Mouse (Mus musculus): ENCODE measurements at regions not wholly inside any gene's neighbourhood (a gene's known extent, or its start where the extent isn't known, plus 50 kb on each side); places are given as distances from the start of the nearest gene placed in this dataset.

DNA sequence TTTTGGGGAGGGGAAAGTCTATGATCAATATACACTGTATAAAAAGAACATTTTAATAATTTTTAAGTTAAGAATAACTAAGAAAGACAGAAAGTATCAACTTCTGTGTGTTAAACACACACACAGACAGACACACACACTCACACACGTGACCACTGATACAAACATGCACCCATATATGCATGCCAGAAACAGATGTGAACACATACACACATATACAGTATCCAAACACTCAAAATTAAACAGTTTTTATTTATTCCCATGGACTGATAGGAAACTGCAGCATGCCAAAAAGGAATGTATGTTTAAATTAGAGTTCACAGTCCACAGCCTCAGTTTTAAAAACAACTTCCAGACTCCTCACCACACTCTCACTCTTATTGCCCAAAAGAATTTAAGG is 203.4 kb upstream of the Tbl1x start:
- Histone ChIP-seq H3K27me3 (ENCODE audit: control insufficient read depth, insufficient read depth, low read length) (no peaks in the 10 kb centered on the region), H3K9ac (ENCODE audit: low read depth, low read length) (no peak overlapping the region), H3K27ac (ENCODE audit: low read depth, low read length) (no peak overlapping the region), H3K4me2 (replicated peaks; ENCODE audit: low read depth, low read length) (no peak overlapping the region), H3K9me3 (ENCODE audit: control insufficient read depth, low read length) (no peaks in the 10 kb centered on the region), H3K36me3 (ENCODE audit: control insufficient read depth, insufficient read depth, low read length) (no peaks in the 10 kb centered on the region), H3K4me3 (ENCODE audit: low read length) (no peak overlapping the region), H3K4me1 (ENCODE audit: control insufficient read depth, insufficient read depth, low read length) (no peaks in the 10 kb centered on the region)
- ATAC-seq (ENCODE audit: low FRiP score, low TSS enrichment) = no peak
- WGBS = 59% methylated on average over 1 of the region's 1 CpGs

DNA sequence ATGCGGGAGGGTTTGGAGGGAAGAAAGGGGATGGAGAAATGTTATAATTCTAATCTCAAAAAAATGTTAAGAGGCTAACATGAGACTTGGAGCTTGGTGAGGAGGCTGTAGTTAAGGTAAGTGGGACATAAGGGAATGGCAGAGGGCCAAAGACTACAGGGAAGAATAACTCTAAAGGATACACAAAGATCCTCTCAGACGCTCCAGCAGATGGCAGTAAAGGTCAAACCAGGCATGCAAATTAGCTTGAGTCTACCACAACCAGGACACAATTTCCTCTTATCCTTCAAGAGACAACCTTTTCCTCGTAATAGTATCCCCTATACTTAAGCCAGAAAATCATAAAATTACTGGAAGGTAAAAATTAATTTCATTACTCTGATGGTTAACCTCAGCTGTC is 196.4 kb upstream of the Tbl1x start:
- Histone ChIP-seq H3K4me3 (ENCODE audit: low read length) (no peak overlapping the region), H3K27ac (ENCODE audit: low read depth, low read length) (no peak overlapping the region), H3K4me1 (ENCODE audit: control insufficient read depth, insufficient read depth, low read length) (no peaks in the 10 kb centered on the region), H3K9me3 (ENCODE audit: control insufficient read depth, low read length) (no peaks in the 10 kb centered on the region), H3K4me2 (replicated peaks; ENCODE audit: low read depth, low read length) (no peak overlapping the region), H3K27me3 (ENCODE audit: control insufficient read depth, insufficient read depth, low read length) (no peaks in the 10 kb centered on the region), H3K9ac (ENCODE audit: low read depth, low read length) (no peak overlapping the region), H3K36me3 (ENCODE audit: control insufficient read depth, insufficient read depth, low read length) (no peaks in the 10 kb centered on the region)
- WGBS = 73% methylated on average over 3 of the region's 3 CpGs
- no peak for ATAC-seq (ENCODE audit: low FRiP score, low TSS enrichment)

DNA sequence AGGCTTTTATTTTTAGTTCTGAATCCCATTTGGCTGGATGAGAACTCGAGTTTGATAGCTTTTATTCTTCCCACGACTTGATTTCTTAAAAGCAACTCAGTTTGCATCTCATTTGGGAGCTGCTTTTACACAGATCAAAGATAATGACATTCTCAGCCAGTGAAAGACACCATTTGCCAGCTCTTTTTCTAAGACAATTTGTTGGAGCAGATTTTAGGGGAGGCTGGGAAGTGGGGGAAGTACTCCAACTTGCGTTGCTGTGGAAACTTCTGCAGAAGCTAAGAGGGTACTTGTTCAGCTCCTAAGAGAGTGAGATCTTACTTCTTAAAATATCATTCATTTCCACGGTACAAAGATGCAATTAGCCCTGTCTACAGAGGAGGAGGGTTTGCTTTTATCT is 187.2 kb upstream of the Tbl1x start:
- H3K27me3 ChIP-seq (ENCODE audit: control insufficient read depth, insufficient read depth, low read length) = no peaks in the 10 kb centered on the region
- no peaks in the 10 kb centered on the region for H3K9me3 ChIP-seq (ENCODE audit: control insufficient read depth, low read length)
- no peaks in the 10 kb centered on the region for H3K36me3 ChIP-seq (ENCODE audit: control insufficient read depth, insufficient read depth, low read length)
- ATAC-seq (ENCODE audit: low FRiP score, low TSS enrichment) = no peak
- no peak overlapping the region for H3K9ac ChIP-seq (ENCODE audit: low read depth, low read length)
- no peak overlapping the region for H3K4me3 ChIP-seq (ENCODE audit: low read length)
- H3K4me2 ChIP-seq (replicated peaks; ENCODE audit: low read depth, low read length) = no peak overlapping the region
- H3K4me1 ChIP-seq (ENCODE audit: control insufficient read depth, insufficient read depth, low read length) = no peaks in the 10 kb centered on the region
- H3K27ac ChIP-seq (ENCODE audit: low read depth, low read length) = no peak overlapping the region
- 42% methylated on average over 4 of the region's 4 CpGs for WGBS

DNA sequence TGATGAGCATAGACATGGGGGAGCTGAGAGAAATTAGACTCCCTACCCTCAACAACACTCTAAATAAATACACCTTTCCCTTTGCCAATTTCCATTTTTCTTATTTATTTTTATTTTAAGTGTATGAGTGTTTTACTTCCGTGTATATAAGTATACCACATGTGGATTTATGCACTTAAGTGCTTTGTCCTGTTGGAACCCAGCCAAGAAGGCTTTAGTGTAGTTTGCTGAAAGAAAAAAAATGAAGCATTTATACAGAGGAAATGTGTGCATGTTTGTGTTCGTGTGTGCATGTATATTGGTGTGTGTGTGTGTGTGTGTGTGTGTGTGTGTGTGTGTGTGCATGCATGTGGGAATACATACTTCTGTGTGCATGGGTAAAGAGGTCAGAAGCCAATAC is 157.6 kb upstream of the Tbl1x start:
- Histone ChIP-seq H3K27ac (ENCODE audit: low read depth, low read length) (no peak overlapping the region), H3K36me3 (ENCODE audit: control insufficient read depth, insufficient read depth, low read length) (no peaks in the 10 kb centered on the region), H3K9ac (ENCODE audit: low read depth, low read length) (no peak overlapping the region), H3K4me2 (replicated peaks; ENCODE audit: low read depth, low read length) (no peak overlapping the region), H3K4me1 (ENCODE audit: control insufficient read depth, insufficient read depth, low read length) (no peaks in the 10 kb centered on the region), H3K9me3 (ENCODE audit: control insufficient read depth, low read length) (no peaks in the 10 kb centered on the region), H3K4me3 (ENCODE audit: low read length) (no peak overlapping the region), H3K27me3 (ENCODE audit: control insufficient read depth, insufficient read depth, low read length) (no peaks in the 10 kb centered on the region)
- ATAC-seq (ENCODE audit: low FRiP score, low TSS enrichment) = no peak
- WGBS = 42% methylated on average over 2 of the region's 2 CpGs

- Histone ChIP-seq H3K4me2 (replicated peaks; ENCODE audit: low read depth, low read length) (no peak overlapping the region), H3K4me1 (ENCODE audit: control insufficient read depth, insufficient read depth, low read length) (no peaks in the 10 kb centered on the region), H3K4me3 (ENCODE audit: low read length) (no peak overlapping the region), H3K27ac (ENCODE audit: low read depth, low read length) (no peak overlapping the region), H3K9ac (ENCODE audit: low read depth, low read length) (no peak overlapping the region), H3K36me3 (ENCODE audit: control insufficient read depth, insufficient read depth, low read length) (no peaks in the 10 kb centered on the region), H3K27me3 (ENCODE audit: control insufficient read depth, insufficient read depth, low read length) (no peaks in the 10 kb centered on the region), H3K9me3 (ENCODE audit: control insufficient read depth, low read length) (no peaks in the 10 kb centered on the region)
- WGBS = 79% methylated on average over 2 of the region's 2 CpGs
- no peak for ATAC-seq (ENCODE audit: low FRiP score, low TSS enrichment)
These were observed 150.3 kb upstream of the Tbl1x start for GRCm38 (mm10) chrX:77360551-77360950.

DNA sequence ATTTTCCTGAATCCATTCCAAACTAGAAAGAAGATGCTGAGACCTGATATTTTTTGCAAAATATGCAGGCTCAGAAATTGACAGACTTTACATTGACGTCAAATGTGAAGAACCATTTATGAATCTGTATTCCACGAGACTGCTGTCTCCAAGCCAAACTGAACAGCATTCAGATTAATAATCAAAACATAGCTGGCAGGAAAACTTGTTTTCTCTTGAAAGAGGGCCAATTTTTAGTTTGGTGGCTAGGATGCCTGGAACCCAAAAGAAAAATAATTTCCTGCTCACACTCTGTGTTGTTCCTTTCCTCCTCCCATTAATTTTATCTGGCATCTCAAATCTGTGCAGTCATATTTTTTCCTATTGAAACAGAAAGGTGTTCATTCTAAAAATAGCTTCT is 149.7 kb upstream of the Tbl1x start:
- Histone ChIP-seq H3K4me2 (replicated peaks; ENCODE audit: low read depth, low read length) (no peak overlapping the region), H3K27ac (ENCODE audit: low read depth, low read length) (no peak overlapping the region), H3K9ac (ENCODE audit: low read depth, low read length) (no peak overlapping the region), H3K27me3 (ENCODE audit: control insufficient read depth, insufficient read depth, low read length) (no peaks in the 10 kb centered on the region), H3K4me1 (ENCODE audit: control insufficient read depth, insufficient read depth, low read length) (no peaks in the 10 kb centered on the region), H3K4me3 (ENCODE audit: low read length) (no peak overlapping the region), H3K9me3 (ENCODE audit: control insufficient read depth, low read length) (no peaks in the 10 kb centered on the region), H3K36me3 (ENCODE audit: control insufficient read depth, insufficient read depth, low read length) (no peaks in the 10 kb centered on the region)
- no peak for ATAC-seq (ENCODE audit: low FRiP score, low TSS enrichment)
- WGBS = 68% methylated on average over 2 of the region's 2 CpGs

DNA sequence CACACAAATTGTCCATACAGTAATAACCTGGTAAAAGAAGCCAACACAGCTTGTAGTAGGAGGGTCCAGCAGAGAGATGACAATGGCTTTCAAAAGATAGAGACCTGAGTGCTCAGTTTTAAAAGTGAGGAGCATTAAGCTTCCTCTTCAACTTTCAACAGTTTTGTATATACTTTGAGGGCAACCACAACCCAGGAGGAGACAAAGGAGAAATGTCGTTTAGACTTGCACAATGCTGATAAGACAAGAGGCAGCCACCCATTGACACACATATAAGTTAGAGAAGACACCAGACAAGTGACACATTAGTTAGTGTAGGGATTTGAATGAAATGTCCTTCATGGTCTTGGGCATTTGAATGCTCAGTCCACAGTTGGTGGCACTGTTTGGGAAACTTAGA is 147.2 kb upstream of the Tbl1x start:
- WGBS = 72% methylated on average over 1 of the region's 1 CpGs
- H3K9me3 ChIP-seq (ENCODE audit: control insufficient read depth, low read length) = no peaks in the 10 kb centered on the region

GRCm38 (mm10) chrX:77367351-77367750 is 143.5 kb upstream of the Tbl1x start:
- no peak overlapping the region for H3K9ac ChIP-seq (ENCODE audit: low read depth, low read length)
- H3K4me2 ChIP-seq (replicated peaks; ENCODE audit: low read depth, low read length) = no peak overlapping the region
- no peak for ATAC-seq (ENCODE audit: low FRiP score, low TSS enrichment)
- H3K27me3 ChIP-seq (ENCODE audit: control insufficient read depth, insufficient read depth, low read length) = no peaks in the 10 kb centered on the region
- no peaks in the 10 kb centered on the region for H3K4me1 ChIP-seq (ENCODE audit: control insufficient read depth, insufficient read depth, low read length)
- H3K27ac ChIP-seq (ENCODE audit: low read depth, low read length) = no peak overlapping the region
- no peaks in the 10 kb centered on the region for H3K9me3 ChIP-seq (ENCODE audit: control insufficient read depth, low read length)
- no peak overlapping the region for H3K4me3 ChIP-seq (ENCODE audit: low read length)
- H3K36me3 ChIP-seq (ENCODE audit: control insufficient read depth, insufficient read depth, low read length) = no peaks in the 10 kb centered on the region

More for the DNA sequence above, 147.2 kb upstream of the Tbl1x start:
- no peaks in the 10 kb centered on the region for H3K36me3 ChIP-seq (ENCODE audit: control insufficient read depth, insufficient read depth, low read length)
- ATAC-seq (ENCODE audit: low FRiP score, low TSS enrichment) = no peak
- H3K27me3 ChIP-seq (ENCODE audit: control insufficient read depth, insufficient read depth, low read length) = no peaks in the 10 kb centered on the region
- H3K4me1 ChIP-seq (ENCODE audit: control insufficient read depth, insufficient read depth, low read length) = no peaks in the 10 kb centered on the region
- H3K27ac ChIP-seq (ENCODE audit: low read depth, low read length) = no peak overlapping the region
- H3K4me2 ChIP-seq (replicated peaks; ENCODE audit: low read depth, low read length) = no peak overlapping the region
- H3K9ac ChIP-seq (ENCODE audit: low read depth, low read length) = no peak overlapping the region
- H3K4me3 ChIP-seq (ENCODE audit: low read length) = no peak overlapping the region

- Histone ChIP-seq H3K36me3 (ENCODE audit: control insufficient read depth, insufficient read depth, low read length) (no peaks in the 10 kb centered on the region), H3K9me3 (ENCODE audit: control insufficient read depth, low read length) (no peaks in the 10 kb centered on the region), H3K9ac (ENCODE audit: low read depth, low read length) (no peak overlapping the region), H3K27me3 (ENCODE audit: control insufficient read depth, insufficient read depth, low read length) (no peaks in the 10 kb centered on the region), H3K27ac (ENCODE audit: low read depth, low read length) (no peak overlapping the region), H3K4me1 (ENCODE audit: control insufficient read depth, insufficient read depth, low read length) (no peaks in the 10 kb centered on the region), H3K4me2 (replicated peaks; ENCODE audit: low read depth, low read length) (no peak overlapping the region), H3K4me3 (ENCODE audit: low read length) (no peak overlapping the region)
- WGBS = 80% methylated on average over 1 of the region's 1 CpGs
- no peak for ATAC-seq (ENCODE audit: low FRiP score, low TSS enrichment)
These were observed 123.5 kb upstream of the Tbl1x start for GRCm38 (mm10) chrX:77387271-77387670.
